Mouse (Mus musculus) heart, adult 2 months (tissue): ENCODE results near the gene Apom. TPM values are rescaled to one million over a fixed set of nuclear protein-coding genes. Genes with fewer than 3 reads are reported as not detected.
A peak's percentile ranks its signal among the peaks of the same experiment; 100 is the strongest.

ENCODE experiments used
- DNase-seq, 2 experiments: peaks; one replicate each; pipeline ENCODE4 v3.0.0; 2021
- H3K27ac ChIP-seq: fragments of 200-600 bp; 2 replicates; pipeline ENCODE4 v1.8.1; 2022
- H3K27me3 ChIP-seq: fragments of 200-500 bp; 2 replicates; pipeline ENCODE4 v1.6.1; 2012; ENCODE audit warnings: mild to moderate bottlenecking, low read length, inconsistent platforms, mixed read lengths; ENCODE audit not compliant: control insufficient read depth, insufficient read depth
- H3K36me3 ChIP-seq: fragments of 200-500 bp; 2 replicates; pipeline ENCODE4 v1.6.1; 2012; ENCODE audit warnings: low read length, inconsistent platforms; ENCODE audit not compliant: control insufficient read depth, insufficient read depth
- H3K4me1 ChIP-seq: fragments of 200-500 bp; 2 replicates; pipeline ENCODE4 v1.6.1; 2011; ENCODE audit warnings: low read length; ENCODE audit not compliant: control insufficient read depth, insufficient read depth
- H3K4me3 ChIP-seq: fragments of 200-600 bp; 2 replicates; pipeline ENCODE4 v1.8.1; 2022
- H3K79me2 ChIP-seq: fragments of 200-500 bp; replicated peaks from 2 replicates; pipeline ENCODE4 v1.6.1; 2012; ENCODE audit warnings: mild to moderate bottlenecking, inconsistent platforms, low read length, moderate library complexity, mixed read lengths; ENCODE audit not compliant: control insufficient read depth, insufficient read depth
- H3K9ac ChIP-seq: fragments of 200-500 bp; 2 replicates; pipeline ENCODE4 v1.6.1; 2012; ENCODE audit warnings: low read depth, mild to moderate bottlenecking, control low read depth, inconsistent platforms, low read length, mixed read lengths
- CTCF ChIP-seq: fragments of 200-600 bp; IDR thresholded peaks from 2 replicates; pipeline ENCODE4 v1.8.1; 2022; ENCODE audit warnings: antibody characterized with exemption, mild to moderate bottlenecking, moderate library complexity
- EP300 ChIP-seq: fragments of 200-500 bp; IDR thresholded peaks from 2 replicates; pipeline ENCODE4 v1.6.1; 2011; ENCODE audit warnings: low read depth, low read length, control low read depth; ENCODE audit not compliant: insufficient read depth
- POLR2A ChIP-seq: fragments of 200-500 bp; IDR thresholded peaks from 2 replicates; pipeline ENCODE4 v1.6.1; 2011; ENCODE audit warnings: mild to moderate bottlenecking, low read depth, low read length, control low read depth; ENCODE audit not compliant: insufficient read depth
- WGBS: fragments of 180-500 bp; shearing (Covaris S2); methylation state at CpG from one replicate; pipeline ENCODE4 v1.1.7; 2018; 5-methylcytosine and 5-hydroxymethylcytosine counted together
- intact Hi-C: fragments of 180-260 bp; cut with DNase I; formaldehyde crosslinking; loops from one replicate; pipeline ENCODE4 v1.15.1; 2025
- polyA plus RNA-seq: library from polyadenylated mRNA; depleted of rRNA; stranded (reverse); fragments of >200 nt; gene quantifications from 2 replicates; pipeline ENCODE4 v1.2.3, GENCODE M21; 2012
- total RNA-seq, 2 experiments: library from RNA; stranded (reverse); gene quantifications; 2 replicates each; pipeline ENCODE4 v1.2.3; 2021

The Apom gene
- total and polyA plus RNA-seq, 3 experiments, result not detected

DNA sequence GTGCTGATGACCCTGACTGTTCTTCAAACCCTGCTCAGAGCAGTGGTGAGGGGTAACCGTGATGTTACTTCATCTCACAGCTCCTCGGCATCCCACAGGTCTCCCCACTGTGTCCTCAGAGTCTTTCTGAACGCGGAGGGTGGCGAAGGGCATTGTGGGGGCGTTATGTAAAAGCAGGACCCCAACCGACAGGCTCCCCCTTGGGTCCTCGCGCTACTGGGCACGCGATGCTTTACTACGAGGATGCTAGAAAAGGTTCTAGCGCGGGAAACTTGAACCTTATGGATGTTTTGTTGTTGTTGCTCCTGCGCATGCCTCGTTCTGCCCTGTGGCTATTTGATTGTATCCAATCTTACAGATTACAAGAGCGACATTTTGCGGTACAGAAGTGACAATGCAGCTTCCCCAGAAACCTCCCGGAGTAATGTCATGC, 10.0 kb downstream of the Apom start, which contains the start of gene Csnk2b:
Gene Csnk2b (minus strand): TSS at position 183 of the 433 bp plus-strand sequence.
- peak within 1 kb of the TSS; percentile 100 for H3K4me3 ChIP-seq
- peaks cover 5% of the 10 kb centered on the region; the same call in 1 of the 2 replicates for H3K79me2 ChIP-seq
- peaks cover 8% of the 10 kb centered on the region for H3K4me1 ChIP-seq
- H3K27me3 ChIP-seq, result no peaks in the 10 kb centered on the region
- peak within 1 kb of the TSS; percentile 91 for H3K27ac ChIP-seq
- peaks cover 6% of the 10 kb centered on the region for H3K36me3 ChIP-seq
- TF ChIP-seq EP300 (no peak), CTCF (peak; percentile 40)
- peak within 1 kb of the TSS; percentile 88 for H3K9ac ChIP-seq
- under 1% methylated on average over 19 of the region's 19 CpGs for WGBS
- intact Hi-C loops, result loop anchor here (2.0 to 5.0 kb wide), 3 partner anchors 13 to 115 kb away; partner anchors contain the start of genes Bag6 and Nfkbil1
- DNase-seq, result peak; percentile 31 to 50

DNA sequence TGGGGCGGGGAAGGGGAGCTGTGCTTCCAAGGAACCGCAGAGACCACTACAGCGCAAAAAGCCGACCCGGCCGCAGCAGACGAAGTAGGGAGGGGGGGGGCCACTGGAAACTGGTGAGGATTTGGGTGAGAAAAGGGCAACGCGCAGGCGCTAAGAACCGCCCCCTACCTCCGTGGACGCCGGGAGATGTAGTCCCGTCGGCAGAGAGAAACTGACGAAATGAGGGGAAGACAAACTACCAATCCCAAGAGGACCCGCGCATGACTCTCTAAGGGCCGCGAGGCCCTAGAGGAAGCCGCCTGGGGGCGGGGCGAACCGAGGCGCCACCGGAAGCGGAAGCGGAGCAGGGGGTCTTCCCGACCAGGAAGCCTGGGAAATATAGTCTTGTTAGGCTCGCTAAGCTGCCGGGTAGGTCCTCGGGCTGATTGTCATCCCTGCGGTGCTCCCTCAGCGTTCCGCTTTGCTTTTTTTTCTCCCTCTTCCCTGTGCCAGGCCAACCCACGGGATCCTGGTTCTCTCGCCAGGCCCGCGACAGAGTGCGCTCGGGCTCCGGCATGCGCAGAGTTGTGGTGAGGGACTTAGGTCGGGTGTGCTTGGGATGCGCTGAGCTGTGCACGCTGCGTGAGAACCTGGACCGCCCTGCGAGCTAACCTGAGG, 10.6 kb downstream of the Apom start, which contains the start of gene Gpank1:
Gene Gpank1 (plus strand): TSS at position 313 of the 657 bp plus-strand sequence.
- intact Hi-C loops, result loop anchor here (2.0 to 5.0 kb wide), 3 partner anchors 14 to 116 kb away; partner anchors contain the start of genes Bag6 and Nfkbil1

DNA sequence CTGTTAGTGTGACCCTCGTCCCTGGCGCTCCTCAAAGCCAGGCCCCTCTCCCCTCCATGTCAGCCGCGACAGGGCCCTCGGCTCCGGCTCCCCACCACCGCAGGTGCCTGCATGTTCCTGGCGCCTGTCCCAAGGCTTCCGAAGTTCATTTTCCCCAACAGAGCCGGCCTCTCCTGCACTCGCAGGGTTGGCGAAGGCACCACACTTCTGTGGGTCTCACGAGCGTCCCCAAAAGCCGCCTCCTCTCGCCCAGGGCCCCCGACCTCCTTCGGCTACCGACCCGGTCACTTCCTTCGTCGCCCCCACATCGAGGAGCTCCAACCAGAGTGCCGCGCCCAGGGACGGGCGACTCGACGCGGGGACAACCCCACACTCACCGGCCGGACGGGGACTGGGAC, 11.1 kb downstream of the Apom start:
- Histone ChIP-seq H3K79me2 (peaks cover 5% of the 10 kb centered on the region; the same call in 1 of the 2 replicates), H3K4me1 (peaks cover 8% of the 10 kb centered on the region), H3K36me3 (peaks cover 6% of the 10 kb centered on the region), H3K9ac (peak overlapping the region; percentile 88), H3K27ac (peak overlapping the region; percentile 91), H3K27me3 (no peaks in the 10 kb centered on the region), H3K4me3 (peak overlapping the region; percentile 100)
- intact Hi-C loops, result loop anchor here (2.0 to 5.0 kb wide), 3 partner anchors 14 to 117 kb away; partner anchors contain the start of genes Bag6 and Nfkbil1
- WGBS, result under 1% methylated on average over 33 of the region's 33 CpGs
- TF ChIP-seq POLR2A, result no peak
- no peak for TF ChIP-seq CTCF
- TF ChIP-seq EP300, result no peak
- no peak for DNase-seq

More for the DNA sequence above, 10.6 kb downstream of the Apom start, which contains the start of gene Gpank1:
- Histone ChIP-seq H3K36me3 (peaks cover 6% of the 10 kb centered on the region), H3K79me2 (peaks cover 5% of the 10 kb centered on the region; the same call in 1 of the 2 replicates), H3K27me3 (no peaks in the 10 kb centered on the region), H3K4me3 (peak within 1 kb of the TSS; percentile 100), H3K4me1 (peaks cover 8% of the 10 kb centered on the region), H3K9ac (peak within 1 kb of the TSS; percentile 88), H3K27ac (peak within 1 kb of the TSS; percentile 91)
- TF ChIP-seq CTCF (peak; percentile 9; the same call in 1 of the 2 replicates), EP300 (no peak), POLR2A (peak; percentile 77)
- DNase-seq, result peak; percentile 97 to 99
- under 1% methylated on average over 50 of the region's 50 CpGs for WGBS

DNA sequence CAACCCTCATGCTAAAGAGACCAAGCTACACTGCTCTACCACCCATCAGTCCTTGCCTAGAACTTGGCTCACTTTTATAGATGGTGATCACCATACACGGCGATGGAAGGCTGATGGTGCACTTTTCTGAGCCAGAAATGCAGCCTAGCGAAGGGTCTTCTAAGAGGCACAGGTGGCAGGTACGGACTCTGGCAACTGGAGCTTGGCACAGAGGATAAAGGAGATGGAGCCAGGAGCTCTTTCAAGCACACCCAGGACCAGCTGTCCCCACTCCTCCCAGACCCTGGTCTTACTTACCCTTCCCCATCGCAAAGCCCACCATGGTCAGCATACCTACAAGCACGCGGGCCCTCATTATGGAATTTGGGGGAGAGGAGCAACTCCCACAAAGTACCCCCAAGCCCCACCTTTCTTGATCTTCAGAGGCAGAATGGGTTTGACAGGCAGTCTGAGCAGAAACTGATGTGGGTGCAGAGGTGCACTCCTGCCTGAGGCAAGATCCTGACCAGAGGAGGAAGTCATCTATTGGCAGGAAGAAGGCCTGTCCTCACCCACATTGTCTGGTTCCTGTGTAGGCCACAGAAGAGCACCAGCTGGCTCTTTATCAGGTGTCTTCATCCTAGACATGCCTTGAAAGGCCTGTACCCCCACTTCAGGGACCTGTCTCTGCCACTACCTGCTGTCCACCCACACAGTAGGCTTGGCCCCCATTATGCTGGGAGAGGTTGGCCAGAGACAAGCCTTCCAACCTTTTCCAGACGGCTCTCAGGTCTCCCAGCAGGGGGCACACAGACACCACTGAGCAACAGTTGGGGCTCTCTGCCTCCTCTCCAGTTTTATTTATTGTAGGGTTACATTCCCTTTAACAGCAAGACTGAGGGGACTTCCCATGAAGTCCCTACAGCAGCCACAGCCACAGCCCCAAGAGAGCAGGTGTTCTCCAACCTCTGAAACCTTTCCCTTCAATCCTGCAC, 16.5 kb downstream of the Apom start, which contains the start of gene Ly6g5b:
Gene Ly6g5b (minus strand): TSS at position 383 of the 974 bp plus-strand sequence.
- H3K79me2 ChIP-seq, result peaks cover 2% of the 10 kb centered on the region; the same call in 1 of the 2 replicates
- TF ChIP-seq CTCF (peak; percentile 56), POLR2A (no peak)
- H3K4me1 ChIP-seq, result peaks cover 4% of the 10 kb centered on the region
- H3K9ac ChIP-seq, result no peak within 1 kb of the TSS
- DNase-seq, result no peak
- H3K27me3 ChIP-seq, result no peaks in the 10 kb centered on the region
- no peak within 1 kb of the TSS for H3K4me3 ChIP-seq
- intact Hi-C loops, result no loop called here
- H3K36me3 ChIP-seq, result peaks cover 6% of the 10 kb centered on the region
- no peak within 1 kb of the TSS for H3K27ac ChIP-seq
- 85% methylated on average over 8 of the region's 8 CpGs for WGBS

DNA sequence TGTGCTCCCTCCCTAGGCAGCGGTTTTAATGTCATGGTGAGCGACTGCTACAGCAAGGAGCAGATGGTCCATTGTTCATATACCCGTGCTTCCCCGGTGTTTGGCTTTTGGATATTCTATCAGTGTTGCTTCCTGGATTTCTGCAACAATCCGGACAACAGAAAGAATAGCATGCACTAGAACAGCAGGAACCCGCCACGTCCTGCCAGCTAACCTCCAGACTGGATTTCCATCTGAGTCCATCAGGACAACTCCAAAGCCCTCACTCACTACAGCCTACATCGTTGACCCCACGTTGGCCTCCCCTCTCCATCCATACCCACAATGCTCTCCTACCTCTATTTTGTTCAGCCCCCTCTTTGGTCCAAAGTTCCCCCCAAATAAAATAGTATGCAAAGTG, 20.1 kb downstream of the Apom start:
- Histone ChIP-seq H3K27me3 (no peaks in the 10 kb centered on the region), H3K4me3 (peak overlapping the region; percentile 12; the same call in 1 of the 2 replicates), H3K27ac (no peak overlapping the region; the same call in 1 of the 2 replicates), H3K36me3 (no peaks in the 10 kb centered on the region), H3K79me2 (no peaks in the 10 kb centered on the region), H3K4me1 (peaks cover 2% of the 10 kb centered on the region), H3K9ac (peak overlapping the region; percentile 34; the same call in 1 of the 2 replicates)
- no peak for DNase-seq
- 33% methylated on average over 9 of the region's 9 CpGs for whole genome bisulfite sequencing
- intact Hi-C loops, result no loop called here
- TF ChIP-seq POLR2A, result peak; percentile 29; the same call in 1 of the 2 replicates
- no peak for TF ChIP-seq EP300
- no peak for TF ChIP-seq CTCF
